Comparison of ENCODE assay signal across 14 mouse cellular contexts in the genomic region with DNA sequence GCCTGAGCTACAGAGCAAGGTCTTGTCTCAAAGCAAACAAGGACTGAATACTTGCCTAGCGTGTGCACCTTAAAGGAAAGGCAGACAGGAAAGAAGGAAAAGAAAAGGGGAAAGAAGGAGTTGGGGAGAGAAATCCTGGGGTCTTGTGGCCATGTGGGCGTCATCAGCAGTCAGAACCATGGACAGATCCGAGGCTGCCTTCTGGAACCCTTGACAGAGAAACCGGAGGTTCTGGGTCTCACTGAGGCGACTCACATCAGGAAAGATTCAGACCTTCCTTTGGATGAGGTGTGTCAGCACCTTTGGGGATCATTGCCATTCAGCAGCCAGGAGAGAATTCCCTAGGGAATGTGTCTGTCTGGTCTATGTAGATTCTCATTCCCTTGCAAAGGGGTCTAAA. TPM values are rescaled to one million over a fixed set of nuclear protein-coding genes. Genes with fewer than 3 reads are reported as not detected.
A peak's percentile ranks its signal among the peaks of the same experiment; 100 is the strongest.
DNase-seq lines count a peak whose midpoint lies in the region; ATAC-seq and TF ChIP-seq lines count a peak whose summit lies in the region.
"Had no signal": no experiment of that assay in that cellular context is flagged by ENCODE, and none has a peak within 500 bp of the region (broad histone marks: within the 10 kb centered on the region; RNA-seq: fewer than 3 reads in every experiment).

No protein-coding gene starts in this region.

- no peak overlapping the region for H3K4me2 ChIP-seq in kidney, postnatal 0 days (ENCODE audit: low read length)
- H3K4me2 ChIP-seq in kidney, embryonic 15.5 days = no peak overlapping the region
- no peak overlapping the region for H3K4me2 ChIP-seq in embryonic facial prominence, embryonic 14.5 days (ENCODE audit: low read depth, low read length)
- H3K4me2 ChIP-seq: heart, embryonic 13.5 days had no signal

- TF ChIP-seq CTCF in kidney, postnatal 0 days (IDR thresholded peaks at IDR 0.05; ENCODE audit: low read depth) = no peak
- TF ChIP-seq CTCF in left cerebral cortex, adult 2 months (IDR thresholded peaks at IDR 0.05) = no peak

- no peak overlapping the region for H3K4me3 ChIP-seq in kidney, postnatal 0 days (replicated peaks; ENCODE audit: low read depth, low read length)
- no peak overlapping the region for H3K4me3 ChIP-seq in kidney, embryonic 15.5 days (replicated peaks)
- no peak overlapping the region for H3K4me3 ChIP-seq in embryonic facial prominence, embryonic 14.5 days (ENCODE audit: low read depth, low read length)
- no peak overlapping the region for H3K4me3 ChIP-seq in left cerebral cortex, adult 2 months
- H3K4me3 ChIP-seq: heart, embryonic 13.5 days had no signal

- H3K36me3 ChIP-seq in kidney, postnatal 0 days (ENCODE audit: insufficient read depth, low read length) = no peaks in the 10 kb centered on the region
- no peaks in the 10 kb centered on the region for H3K36me3 ChIP-seq in kidney, embryonic 15.5 days
- no peaks in the 10 kb centered on the region for H3K36me3 ChIP-seq in embryonic facial prominence, embryonic 14.5 days (ENCODE audit: control insufficient read depth, insufficient read depth, low read length)
- H3K36me3 ChIP-seq: heart, embryonic 13.5 days had no signal

- no peaks in the 10 kb centered on the region for H3K27me3 ChIP-seq in kidney, postnatal 0 days (ENCODE audit: insufficient read depth, low read length)
- no peaks in the 10 kb centered on the region for H3K27me3 ChIP-seq in kidney, embryonic 15.5 days
- H3K27me3 ChIP-seq in embryonic facial prominence, embryonic 14.5 days (replicated peaks; ENCODE audit: control insufficient read depth, insufficient read depth, low read length) = no peaks in the 10 kb centered on the region

- 14% methylated on average over 5 of the region's 5 CpGs for WGBS in kidney, postnatal 0 days
- 23% methylated on average over 5 of the region's 5 CpGs for WGBS in kidney, embryonic 15.5 days
- WGBS in embryonic facial prominence, embryonic 14.5 days = 12% methylated on average over 5 of the region's 5 CpGs

- no peaks in the 10 kb centered on the region for H3K9me3 ChIP-seq in kidney, postnatal 0 days (replicated peaks; ENCODE audit: low read length)
- H3K9me3 ChIP-seq in kidney, embryonic 15.5 days (replicated peaks) = no peaks in the 10 kb centered on the region
- no peaks in the 10 kb centered on the region for H3K9me3 ChIP-seq in embryonic facial prominence, embryonic 14.5 days (ENCODE audit: control insufficient read depth, low read length)
- H3K9me3 ChIP-seq: heart, embryonic 13.5 days had no signal

- H3K4me1 ChIP-seq in kidney, postnatal 0 days (replicated peaks; ENCODE audit: insufficient read depth, low read length) = no peaks in the 10 kb centered on the region
- H3K4me1 ChIP-seq in kidney, embryonic 15.5 days = no peaks in the 10 kb centered on the region
- H3K4me1 ChIP-seq in embryonic facial prominence, embryonic 14.5 days (ENCODE audit: control insufficient read depth, insufficient read depth, low read length) = no peaks in the 10 kb centered on the region
- H3K4me1 ChIP-seq: heart, embryonic 13.5 days had no signal

- ATAC-seq in kidney, postnatal 0 days (replicated peaks; ENCODE audit: low FRiP score, low read depth) = no peak
- ATAC-seq in kidney, embryonic 15.5 days (replicated peaks; ENCODE audit: low FRiP score) = no peak
- ATAC-seq in embryonic facial prominence, embryonic 14.5 days (ENCODE audit: low read depth) = no peak
- ATAC-seq: liver, postnatal 0 days had no signal

- DNase-seq in kidney, postnatal 0 days (ENCODE audit: low spot score) = peak; percentile 49
- DNase-seq in 416B (ENCODE audit: low read depth) = peak; percentile 36
- peak; percentile 42 for DNase-seq in MN1 (ENCODE audit: low spot score)
- DNase-seq in embryonic facial prominence, embryonic 14.5 days (ENCODE audit: low spot score) = peak; percentile 70
- DNase-seq in cerebellum, postnatal 36 days = no peak
- DNase-seq in left cerebral cortex, adult 2 months (ENCODE audit: extremely low spot score in 1 of 2, low spot score in 2 of 2) = no peak
- DNase-seq: layer of hippocampus, postnatal 36 days; liver, postnatal 0 days; right cerebral cortex, adult 18-20 months had no signal

- intact Hi-C loops in left cerebral cortex, adult 2 months (cut with DNase I) = no loop called here

- H3K27ac ChIP-seq in kidney, postnatal 0 days = no peak overlapping the region
- no peak overlapping the region for H3K27ac ChIP-seq in kidney, embryonic 15.5 days
- H3K27ac ChIP-seq in embryonic facial prominence, embryonic 14.5 days (replicated peaks; ENCODE audit: low read depth, low read length) = no peak overlapping the region
- H3K27ac ChIP-seq in left cerebral cortex, adult 2 months = no peak overlapping the region
- H3K27ac ChIP-seq: heart, embryonic 13.5 days had no signal

- H3K9ac ChIP-seq in kidney, postnatal 0 days (ENCODE audit: low read depth, low read length) = no peak overlapping the region
- no peak overlapping the region for H3K9ac ChIP-seq in kidney, embryonic 15.5 days
- H3K9ac ChIP-seq in embryonic facial prominence, embryonic 14.5 days (ENCODE audit: low read depth, low read length) = no peak overlapping the region
- H3K9ac ChIP-seq: heart, embryonic 13.5 days; liver, postnatal 0 days had no signal

RNA-seq across cellular contexts. Expression of a gene that starts 2.6 kb away (rescaled TPM):
- polyA plus RNA-seq in kidney, postnatal 0 days (2015; fragmentation: Nextera tagmentation; extraction: Ambion mirVana) = not detected in 2 replicates
- polyA plus RNA-seq in kidney, embryonic 15.5 days (2015; fragmentation: Nextera tagmentation; extraction: Ambion mirVana) = not detected in 2 replicates
- polyA plus RNA-seq in embryonic facial prominence, embryonic 14.5 days (2014; fragmentation: Nextera tagmentation; extraction: Ambion mirVana) = not detected in 2 replicates
- not detected for total RNA-seq in left cerebral cortex, adult 2 months (2021)
- total RNA-seq: gastrocnemius, adult 18-20 months; layer of hippocampus, postnatal 36 days had no signal
- polyA plus RNA-seq: heart, embryonic 13.5 days; intestine, postnatal 0 days; liver, postnatal 0 days; stomach, embryonic 14.5 days had no signal

RNA-seq across cellular contexts. Expression of a gene that starts 40.3 kb away (rescaled TPM):
- polyA plus RNA-seq in kidney, postnatal 0 days (2015; fragmentation: Nextera tagmentation; extraction: Ambion mirVana) = 96.1 and 103 TPM in 2 replicates
- polyA plus RNA-seq in kidney, embryonic 15.5 days (2015; fragmentation: Nextera tagmentation; extraction: Ambion mirVana) = 103 and 113 TPM in 2 replicates
- polyA plus RNA-seq in embryonic facial prominence, embryonic 14.5 days (2014; fragmentation: Nextera tagmentation; extraction: Ambion mirVana) = 73.4 and 80.6 TPM in 2 replicates
- total RNA-seq in left cerebral cortex, adult 2 months (2021) = 10 to 100 TPM; 74.2 to 82.3 TPM

RNA-seq across cellular contexts. Expression of a gene that starts 40.8 kb away (rescaled TPM):
- 0.38 and 0.49 TPM in 2 replicates for polyA plus RNA-seq in kidney, postnatal 0 days (2015; fragmentation: Nextera tagmentation; extraction: Ambion mirVana)
- polyA plus RNA-seq in kidney, embryonic 15.5 days (2015; fragmentation: Nextera tagmentation; extraction: Ambion mirVana) = 0.52 and 0.54 TPM in 2 replicates
- polyA plus RNA-seq in embryonic facial prominence, embryonic 14.5 days (2014; fragmentation: Nextera tagmentation; extraction: Ambion mirVana) = 0.28 and 0.33 TPM in 2 replicates
- under 1 TPM; 0.26 to 0.84 TPM for total RNA-seq in left cerebral cortex, adult 2 months (2021)
- polyA plus RNA-seq: heart, embryonic 13.5 days had no signal

RNA-seq across cellular contexts. Expression of a gene that starts 44.6 kb away (rescaled TPM):
- polyA plus RNA-seq in kidney, postnatal 0 days (2015; fragmentation: Nextera tagmentation; extraction: Ambion mirVana) = 1.6 and 2.1 TPM in 2 replicates
- polyA plus RNA-seq in kidney, embryonic 15.5 days (2015; fragmentation: Nextera tagmentation; extraction: Ambion mirVana) = 0.39 and 0.74 TPM in 2 replicates
- 3.3 and 4.1 TPM in 2 replicates for polyA plus RNA-seq in embryonic facial prominence, embryonic 14.5 days (2014; fragmentation: Nextera tagmentation; extraction: Ambion mirVana)
- not detected for total RNA-seq in left cerebral cortex, adult 2 months (2021)
- total RNA-seq: gastrocnemius, adult 18-20 months; layer of hippocampus, postnatal 36 days had no signal
- polyA plus RNA-seq: heart, embryonic 13.5 days; liver, postnatal 0 days had no signal

RNA-seq across cellular contexts. Expression of a gene that starts 53.5 kb away (rescaled TPM):
- 26.5 and 30.0 TPM in 2 replicates for polyA plus RNA-seq in kidney, postnatal 0 days (2015; fragmentation: Nextera tagmentation; extraction: Ambion mirVana)
- 32.3 and 34.2 TPM in 2 replicates for polyA plus RNA-seq in kidney, embryonic 15.5 days (2015; fragmentation: Nextera tagmentation; extraction: Ambion mirVana)
- 26.7 and 27.5 TPM in 2 replicates for polyA plus RNA-seq in embryonic facial prominence, embryonic 14.5 days (2014; fragmentation: Nextera tagmentation; extraction: Ambion mirVana)
- 10 to 100 TPM; 41.9 to 43.1 TPM for total RNA-seq in left cerebral cortex, adult 2 months (2021)

Comparison
In these comparisons a context has a peak if more than half of its experiments do, and no peak if none do; other contexts are left out.
1. DNase-seq: peak in kidney, postnatal 0 days (single experiment), 416B (single experiment), MN1 (single experiment) and embryonic facial prominence, embryonic 14.5 days (single experiment); none in cerebellum, postnatal 36 days (0 of 2) and left cerebral cortex, adult 2 months (0 of 2).